Mouse (Mus musculus): ENCODE measurements around the gene St6galnac3. TPM values are rescaled to one million over a fixed set of nuclear protein-coding genes. Genes with fewer than 3 reads are reported as not detected.
"Not testable (repeated sequence)": the region's sequence is repeated elsewhere in the genome, so short reads cannot be mapped to it uniquely, and the experiment has no call there.

The St6galnac3 gene
- polyA plus RNA-seq, 1 experiment from 2014 or later, result 15.8 TPM

- 85% methylated on average over 1 of the region's 1 CpGs for WGBS
- no peak overlapping the region for H3K4me2 ChIP-seq
- H3K27me3 ChIP-seq, result no peaks in the 10 kb centered on the region
- H3K4me1 ChIP-seq (replicated peaks), result no peaks in the 10 kb centered on the region
- no peak for ATAC-seq (replicated peaks; ENCODE audit: insufficient number of reproducible peaks, insufficient read depth, low FRiP score, low read depth)
- no peak overlapping the region for H3K4me3 ChIP-seq
- no peak overlapping the region for H3K27ac ChIP-seq
- no peak overlapping the region for H3K9ac ChIP-seq
- H3K36me3 ChIP-seq, result no peaks in the 10 kb centered on the region
- H3K9me3 ChIP-seq (replicated peaks), result no peaks in the 10 kb centered on the region
These were observed 318.1 kb downstream of the St6galnac3 start for GRCm38 (mm10) chr3:153406858-153407257.

- H3K36me3 ChIP-seq, result no peaks in the 10 kb centered on the region
- no peak overlapping the region for H3K9ac ChIP-seq
- 87% methylated on average over 4 of the region's 4 CpGs for WGBS
- H3K4me1 ChIP-seq (replicated peaks), result no peaks in the 10 kb centered on the region
- no peak for ATAC-seq (replicated peaks; ENCODE audit: insufficient number of reproducible peaks, insufficient read depth, low FRiP score, low read depth)
- no peak overlapping the region for H3K4me3 ChIP-seq
- no peaks in the 10 kb centered on the region for H3K27me3 ChIP-seq
- H3K27ac ChIP-seq, result no peak overlapping the region
- H3K4me2 ChIP-seq, result no peak overlapping the region
- no peaks in the 10 kb centered on the region for H3K9me3 ChIP-seq (replicated peaks)
These were observed 318.8 kb downstream of the St6galnac3 start for GRCm38 (mm10) chr3:153406220-153406619.

- 86% methylated on average over 10 of the region's 10 CpGs for WGBS
These were observed 319.3 kb downstream of the St6galnac3 start for GRCm38 (mm10) chr3:153405643-153406042.

GRCm38 (mm10) chr3:153400259-153400658 is 324.7 kb downstream of the St6galnac3 start:
- H3K27ac ChIP-seq, result no peak overlapping the region
- no peaks in the 10 kb centered on the region for H3K36me3 ChIP-seq
- peaks cover 3% of the 10 kb centered on the region; the same call in 1 of the 2 replicates for H3K4me1 ChIP-seq (replicated peaks)
- no peak overlapping the region for H3K4me2 ChIP-seq
- H3K9me3 ChIP-seq (replicated peaks), result no peaks in the 10 kb centered on the region
- no peak overlapping the region for H3K9ac ChIP-seq
- no peak overlapping the region for H3K4me3 ChIP-seq
- ATAC-seq (replicated peaks; ENCODE audit: insufficient number of reproducible peaks, insufficient read depth, low FRiP score, low read depth), result no peak
- no peaks in the 10 kb centered on the region for H3K27me3 ChIP-seq
- 81% methylated on average over 3 of the region's 3 CpGs for WGBS

More at GRCm38 (mm10) chr3:153405643-153406042, 319.3 kb downstream of the St6galnac3 start:
- H3K4me3 ChIP-seq, result no peak overlapping the region
- H3K27me3 ChIP-seq, result no peaks in the 10 kb centered on the region
- no peaks in the 10 kb centered on the region for H3K4me1 ChIP-seq (replicated peaks)
- H3K9me3 ChIP-seq (replicated peaks), result no peaks in the 10 kb centered on the region
- no peak overlapping the region for H3K9ac ChIP-seq
- no peaks in the 10 kb centered on the region for H3K36me3 ChIP-seq
- no peak overlapping the region for H3K27ac ChIP-seq
- ATAC-seq (replicated peaks; ENCODE audit: insufficient number of reproducible peaks, insufficient read depth, low FRiP score, low read depth), result no peak
- no peak overlapping the region for H3K4me2 ChIP-seq

GRCm38 (mm10) chr3:153399574-153399973 is 325.4 kb downstream of the St6galnac3 start:
- H3K9me3 ChIP-seq (replicated peaks), result no peaks in the 10 kb centered on the region
- ATAC-seq (replicated peaks; ENCODE audit: insufficient number of reproducible peaks, insufficient read depth, low FRiP score, low read depth), result no peak
- no peak overlapping the region for H3K9ac ChIP-seq
- no peaks in the 10 kb centered on the region for H3K36me3 ChIP-seq
- no peak overlapping the region for H3K4me3 ChIP-seq
- no peak overlapping the region for H3K27ac ChIP-seq
- 57% methylated on average over 6 of the region's 6 CpGs for WGBS
- H3K4me1 ChIP-seq (replicated peaks), result peaks cover 3% of the 10 kb centered on the region; the same call in 1 of the 2 replicates
- H3K27me3 ChIP-seq, result no peaks in the 10 kb centered on the region
- H3K4me2 ChIP-seq, result no peak overlapping the region

- Histone ChIP-seq H3K9ac (no peak overlapping the region), H3K4me3 (no peak overlapping the region), H3K9me3 (replicated peaks) (no peaks in the 10 kb centered on the region), H3K27me3 (no peaks in the 10 kb centered on the region), H3K36me3 (no peaks in the 10 kb centered on the region), H3K4me2 (no peak overlapping the region), H3K4me1 (replicated peaks) (peaks cover 3% of the 10 kb centered on the region; the same call in 1 of the 2 replicates), H3K27ac (no peak overlapping the region)
- 83% methylated on average over 9 of the region's 9 CpGs for WGBS
- ATAC-seq (replicated peaks; ENCODE audit: insufficient number of reproducible peaks, insufficient read depth, low FRiP score, low read depth), result no peak
These were observed 327.2 kb downstream of the St6galnac3 start for GRCm38 (mm10) chr3:153397726-153398125.

- Histone ChIP-seq H3K4me1 (replicated peaks) (peaks cover 3% of the 10 kb centered on the region; the same call in 1 of the 2 replicates), H3K36me3 (no peaks in the 10 kb centered on the region), H3K9ac (no peak overlapping the region), H3K4me3 (no peak overlapping the region), H3K9me3 (replicated peaks) (no peaks in the 10 kb centered on the region), H3K27me3 (no peaks in the 10 kb centered on the region), H3K27ac (no peak overlapping the region), H3K4me2 (peak overlapping the region; percentile 11; the same call in 1 of the 2 replicates)
- 0 out of 2 replicates have a peak, but pooled peaks have one; percentile 60 for ATAC-seq (replicated peaks; ENCODE audit: insufficient number of reproducible peaks, insufficient read depth, low FRiP score, low read depth)
- WGBS, result 32% methylated on average over 12 of the region's 12 CpGs
These were observed 328.5 kb downstream of the St6galnac3 start for GRCm38 (mm10) chr3:153396375-153397068.

- H3K9me3 ChIP-seq (replicated peaks), result no peaks in the 10 kb centered on the region
- H3K9ac ChIP-seq, result no peak overlapping the region
- ATAC-seq (replicated peaks; ENCODE audit: insufficient number of reproducible peaks, insufficient read depth, low FRiP score, low read depth), result no peak
- no peaks in the 10 kb centered on the region for H3K36me3 ChIP-seq
- H3K4me3 ChIP-seq, result no peak overlapping the region
- H3K4me2 ChIP-seq, result no peak overlapping the region
- WGBS, result 84% methylated on average over 5 of the region's 5 CpGs
- H3K27me3 ChIP-seq, result no peaks in the 10 kb centered on the region
- H3K4me1 ChIP-seq (replicated peaks), result peaks cover 3% of the 10 kb centered on the region; the same call in 1 of the 2 replicates
- H3K27ac ChIP-seq, result no peak overlapping the region
These were observed 329.6 kb downstream of the St6galnac3 start for GRCm38 (mm10) chr3:153395351-153395750.

- no peak overlapping the region for H3K27ac ChIP-seq
- no peak overlapping the region for H3K9ac ChIP-seq
- H3K4me3 ChIP-seq, result no peak overlapping the region
- H3K27me3 ChIP-seq, result no peaks in the 10 kb centered on the region
- no peaks in the 10 kb centered on the region for H3K9me3 ChIP-seq (replicated peaks)
- ATAC-seq (replicated peaks; ENCODE audit: insufficient number of reproducible peaks, insufficient read depth, low FRiP score, low read depth), result no peak
- H3K36me3 ChIP-seq, result no peaks in the 10 kb centered on the region
- 93% methylated on average over 4 of the region's 4 CpGs for WGBS
- no peak overlapping the region for H3K4me2 ChIP-seq
- peaks cover 1% of the 10 kb centered on the region; the same call in 1 of the 2 replicates for H3K4me1 ChIP-seq (replicated peaks)
These were observed 330.2 kb downstream of the St6galnac3 start for GRCm38 (mm10) chr3:153394751-153395150.

GRCm38 (mm10) chr3:153394224-153394623 is 330.8 kb downstream of the St6galnac3 start:
- Histone ChIP-seq H3K4me3 (no peak overlapping the region), H3K9ac (no peak overlapping the region), H3K9me3 (replicated peaks) (no peaks in the 10 kb centered on the region), H3K4me1 (replicated peaks) (no peaks in the 10 kb centered on the region), H3K36me3 (no peaks in the 10 kb centered on the region), H3K4me2 (no peak overlapping the region), H3K27ac (no peak overlapping the region), H3K27me3 (no peaks in the 10 kb centered on the region)
- WGBS, result 73% methylated on average over 9 of the region's 9 CpGs
- no peak for ATAC-seq (replicated peaks; ENCODE audit: insufficient number of reproducible peaks, insufficient read depth, low FRiP score, low read depth)

- not testable (repeated sequence) for H3K9ac ChIP-seq; H3K4me2 ChIP-seq; H3K4me3 ChIP-seq; H3K36me3 ChIP-seq; H3K4me1 ChIP-seq (replicated peaks); ATAC-seq (replicated peaks; ENCODE audit: insufficient number of reproducible peaks, insufficient read depth, low FRiP score, low read depth); H3K27me3 ChIP-seq; H3K27ac ChIP-seq; H3K9me3 ChIP-seq (replicated peaks)
- WGBS, result 88% methylated on average over 1 of the region's 1 CpGs
These were observed 333.5 kb downstream of the St6galnac3 start for GRCm38 (mm10) chr3:153391451-153391850.

- not testable (repeated sequence) for H3K27ac ChIP-seq; H3K36me3 ChIP-seq; H3K9ac ChIP-seq; H3K4me2 ChIP-seq; H3K4me3 ChIP-seq; H3K4me1 ChIP-seq (replicated peaks); H3K27me3 ChIP-seq; H3K9me3 ChIP-seq (replicated peaks); ATAC-seq (replicated peaks; ENCODE audit: insufficient number of reproducible peaks, insufficient read depth, low FRiP score, low read depth)
- 86% methylated on average over 5 of the region's 5 CpGs for WGBS
These were observed 340.3 kb downstream of the St6galnac3 start for GRCm38 (mm10) chr3:153384651-153385050.
